Mouse (Mus musculus): ENCODE results near the gene Bend3. TPM values are rescaled to one million over a fixed set of nuclear protein-coding genes. Genes with fewer than 3 reads are reported as not detected.

Gene Bend3
- polyA plus RNA-seq, 1 experiment from 2014 or later, result 3.8 TPM

DNA sequence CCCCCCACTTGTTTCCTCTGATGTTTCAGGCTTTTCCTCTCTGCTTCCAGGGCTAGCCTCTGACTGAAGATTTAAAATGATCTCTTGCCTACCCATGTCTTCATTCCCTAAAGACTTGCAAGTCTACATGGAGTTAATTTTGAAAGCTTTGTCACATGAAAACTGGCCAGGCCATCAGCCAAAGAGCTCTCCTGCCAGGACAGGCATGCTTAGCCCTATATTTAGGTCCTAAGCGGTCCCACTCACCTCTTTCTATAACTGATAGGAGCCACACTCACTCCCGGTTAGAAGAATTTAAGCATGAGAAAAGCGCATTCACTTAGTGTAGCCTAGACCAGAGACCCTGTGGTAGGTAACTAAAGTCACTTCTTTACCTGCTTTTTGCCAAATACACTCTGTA lies 24.0 kb upstream of the Bend3 start:
- peaks cover 5% of the 10 kb centered on the region; the same call in 1 of the 2 replicates for H3K4me1 ChIP-seq
- ATAC-seq (ENCODE audit: insufficient number of reproducible peaks, low FRiP score, low TSS enrichment, low read depth), result no peak
- H3K4me3 ChIP-seq, result no peak overlapping the region
- WGBS, result 91% methylated on average over 3 of the region's 3 CpGs
- no peak overlapping the region for H3K27ac ChIP-seq
- H3K27me3 ChIP-seq, result no peaks in the 10 kb centered on the region
- no peak overlapping the region for H3K9ac ChIP-seq
- no peaks in the 10 kb centered on the region for H3K36me3 ChIP-seq
- no peak overlapping the region for H3K4me2 ChIP-seq
- no peaks in the 10 kb centered on the region for H3K9me3 ChIP-seq

DNA sequence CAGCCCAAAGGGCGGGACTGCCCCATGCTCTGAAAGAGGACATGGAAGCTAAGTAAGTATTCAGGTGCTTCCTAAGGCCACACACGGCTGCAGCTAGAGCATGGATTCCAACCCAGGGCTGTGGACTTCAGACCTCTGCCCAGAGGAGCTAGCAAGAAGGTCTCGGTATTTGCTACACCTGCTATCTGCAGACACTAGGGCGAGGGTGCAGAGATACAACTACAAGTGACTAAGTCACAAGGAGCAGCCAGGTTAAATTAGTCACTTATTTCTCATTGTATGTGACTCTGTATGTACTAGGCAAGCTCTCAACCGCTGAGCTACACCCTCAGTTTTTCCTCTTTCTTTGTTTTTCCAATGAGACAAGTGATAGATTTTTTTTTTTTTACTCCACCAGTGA lies 15.8 kb upstream of the Bend3 start:
- no peak overlapping the region for H3K9ac ChIP-seq
- H3K4me2 ChIP-seq, result no peak overlapping the region
- WGBS, result 87% methylated on average over 5 of the region's 5 CpGs
- ATAC-seq (ENCODE audit: insufficient number of reproducible peaks, low FRiP score, low TSS enrichment, low read depth), result no peak
- no peaks in the 10 kb centered on the region for H3K27me3 ChIP-seq
- H3K36me3 ChIP-seq, result no peaks in the 10 kb centered on the region
- H3K4me3 ChIP-seq, result no peak overlapping the region
- no peaks in the 10 kb centered on the region for H3K9me3 ChIP-seq
- H3K4me1 ChIP-seq, result no peaks in the 10 kb centered on the region
- no peak overlapping the region for H3K27ac ChIP-seq

- no peak overlapping the region for H3K27ac ChIP-seq
- H3K27me3 ChIP-seq, result no peaks in the 10 kb centered on the region
- 64% methylated on average over 3 of the region's 3 CpGs for WGBS
- no peak overlapping the region for H3K9ac ChIP-seq
- no peaks in the 10 kb centered on the region for H3K9me3 ChIP-seq
- H3K4me3 ChIP-seq, result no peak overlapping the region
- H3K36me3 ChIP-seq, result no peaks in the 10 kb centered on the region
- no peak overlapping the region for H3K4me2 ChIP-seq
- ATAC-seq (ENCODE audit: insufficient number of reproducible peaks, low FRiP score, low TSS enrichment, low read depth), result no peak
- H3K4me1 ChIP-seq, result no peaks in the 10 kb centered on the region
These were observed 15.4 kb upstream of the Bend3 start for GRCm38 (mm10) chr10:43463227-43463626.

GRCm38 (mm10) chr10:43466223-43466622 lies 12.4 kb upstream of the Bend3 start:
- 84% methylated on average over 2 of the region's 2 CpGs for WGBS
- Histone ChIP-seq H3K36me3 (no peaks in the 10 kb centered on the region), H3K9ac (no peak overlapping the region), H3K4me3 (no peak overlapping the region), H3K27ac (no peak overlapping the region), H3K4me2 (no peak overlapping the region), H3K27me3 (no peaks in the 10 kb centered on the region), H3K4me1 (no peaks in the 10 kb centered on the region), H3K9me3 (no peaks in the 10 kb centered on the region)
- no peak for ATAC-seq (ENCODE audit: insufficient number of reproducible peaks, low FRiP score, low TSS enrichment, low read depth)

DNA sequence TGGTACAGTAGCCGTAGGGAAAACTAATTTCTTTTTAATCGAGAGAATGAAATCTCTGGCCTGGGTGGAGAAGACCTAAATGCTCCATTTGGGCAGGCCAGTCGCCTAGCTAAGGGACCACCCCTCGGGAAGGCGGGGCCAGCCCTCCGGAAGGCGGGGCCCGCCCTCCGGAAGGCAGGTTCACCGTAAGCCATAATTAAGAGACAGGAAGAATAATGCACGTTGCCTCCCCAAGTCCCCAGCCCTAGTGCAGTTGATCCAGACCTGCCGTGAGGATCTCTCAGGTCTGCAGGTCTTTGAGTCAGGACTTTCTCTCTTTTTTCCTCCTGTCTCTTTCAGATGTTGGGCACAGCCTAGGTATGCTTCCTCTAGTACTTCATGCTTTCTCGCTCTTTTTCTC lies 11.0 kb upstream of the Bend3 start:
- no peak overlapping the region for H3K9ac ChIP-seq
- no peaks in the 10 kb centered on the region for H3K4me1 ChIP-seq
- no peaks in the 10 kb centered on the region for H3K9me3 ChIP-seq
- no peak overlapping the region for H3K27ac ChIP-seq
- no peaks in the 10 kb centered on the region for H3K36me3 ChIP-seq
- H3K27me3 ChIP-seq, result no peaks in the 10 kb centered on the region
- no peak overlapping the region for H3K4me3 ChIP-seq
- 27% methylated on average over 13 of the region's 13 CpGs for WGBS
- peak overlapping the region; percentile 22; the same call in 1 of the 2 replicates for H3K4me2 ChIP-seq
- ATAC-seq (ENCODE audit: insufficient number of reproducible peaks, low FRiP score, low TSS enrichment, low read depth), result no peak

DNA sequence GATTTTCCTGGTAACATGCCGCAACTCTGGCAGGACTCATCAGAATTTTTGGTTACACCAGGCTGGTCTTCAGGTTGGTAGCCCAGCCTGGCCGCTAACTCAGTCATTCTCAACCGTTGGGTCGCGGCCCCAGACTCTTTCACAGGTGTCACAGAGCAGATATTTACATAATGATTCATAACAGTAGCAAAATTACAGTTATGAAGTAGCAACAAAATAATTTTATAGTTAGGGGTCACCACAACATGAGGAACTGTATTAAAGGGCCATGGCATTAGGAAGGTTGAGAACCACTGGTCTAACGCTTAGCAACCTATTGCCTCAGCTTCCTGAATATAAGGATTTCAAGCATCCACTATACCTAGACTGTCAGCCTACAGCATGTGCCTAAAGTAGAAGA lies 10.3 kb upstream of the Bend3 start:
- H3K27me3 ChIP-seq, result no peaks in the 10 kb centered on the region
- H3K9me3 ChIP-seq, result no peaks in the 10 kb centered on the region
- H3K36me3 ChIP-seq, result no peaks in the 10 kb centered on the region
- no peak overlapping the region for H3K4me3 ChIP-seq
- H3K4me2 ChIP-seq, result no peak overlapping the region
- no peak for ATAC-seq (ENCODE audit: insufficient number of reproducible peaks, low FRiP score, low TSS enrichment, low read depth)
- no peak overlapping the region for H3K27ac ChIP-seq
- H3K4me1 ChIP-seq, result no peaks in the 10 kb centered on the region
- H3K9ac ChIP-seq, result no peak overlapping the region
- 92% methylated on average over 6 of the region's 6 CpGs for WGBS

- H3K4me2 ChIP-seq, result no peak overlapping the region
- ATAC-seq (ENCODE audit: insufficient number of reproducible peaks, low FRiP score, low TSS enrichment, low read depth), result no peak
- H3K4me1 ChIP-seq, result peaks cover 14% of the 10 kb centered on the region
- H3K9me3 ChIP-seq, result no peaks in the 10 kb centered on the region
- H3K36me3 ChIP-seq, result no peaks in the 10 kb centered on the region
- no peak overlapping the region for H3K9ac ChIP-seq
- WGBS, result 52% methylated on average over 4 of the region's 4 CpGs
- H3K27me3 ChIP-seq, result no peaks in the 10 kb centered on the region
- no peak overlapping the region for H3K4me3 ChIP-seq
- no peak overlapping the region for H3K27ac ChIP-seq
These were observed 3.3 kb upstream of the Bend3 start for GRCm38 (mm10) chr10:43475376-43475775.

DNA sequence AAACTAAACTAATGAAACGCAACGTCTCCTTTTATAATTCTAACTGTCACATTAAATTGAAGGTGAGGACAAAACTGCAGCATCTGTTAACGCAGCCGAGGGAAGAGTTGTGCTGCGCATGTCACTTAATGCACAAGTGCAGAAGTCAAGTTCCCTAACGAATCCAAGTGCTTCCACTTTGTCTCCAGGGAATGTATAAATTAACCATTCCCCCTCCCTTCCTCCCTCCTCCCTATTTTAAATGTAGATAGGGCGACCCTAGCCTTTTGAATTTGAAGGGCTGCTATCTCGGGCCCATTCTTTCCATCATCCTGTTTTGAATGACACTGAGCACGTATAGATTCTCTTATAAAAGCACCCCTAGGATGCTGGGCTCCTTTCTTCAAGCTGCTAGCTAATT lies 1.2 kb upstream of the Bend3 start:
- H3K9ac ChIP-seq, result peak overlapping the region; percentile 23; the same call in 1 of the 2 replicates
- peaks cover 25% of the 10 kb centered on the region for H3K4me1 ChIP-seq
- H3K27me3 ChIP-seq, result no peaks in the 10 kb centered on the region
- ATAC-seq (ENCODE audit: insufficient number of reproducible peaks, low FRiP score, low TSS enrichment, low read depth), result no peak
- WGBS, result 17% methylated on average over 9 of the region's 9 CpGs
- H3K4me3 ChIP-seq, result peak overlapping the region; percentile 88
- no peaks in the 10 kb centered on the region for H3K36me3 ChIP-seq
- H3K4me2 ChIP-seq, result peak overlapping the region; percentile 87
- H3K9me3 ChIP-seq, result no peaks in the 10 kb centered on the region
- H3K27ac ChIP-seq, result no peak overlapping the region

- H3K27ac ChIP-seq, result peak overlapping the region; percentile 98
- ATAC-seq (ENCODE audit: insufficient number of reproducible peaks, low FRiP score, low TSS enrichment, low read depth), result no peak; the same call in 1 of the 2 replicates
- peak overlapping the region; percentile 90 for H3K9ac ChIP-seq
- no peaks in the 10 kb centered on the region for H3K36me3 ChIP-seq
- H3K4me1 ChIP-seq, result peaks cover 29% of the 10 kb centered on the region
- H3K4me2 ChIP-seq, result peak overlapping the region; percentile 87
- H3K27me3 ChIP-seq, result no peaks in the 10 kb centered on the region
- H3K4me3 ChIP-seq, result peak overlapping the region; percentile 88
- no peaks in the 10 kb centered on the region for H3K9me3 ChIP-seq
- WGBS, result under 1% methylated on average over 42 of the region's 42 CpGs
These were observed 558 bp upstream of the Bend3 start for GRCm38 (mm10) chr10:43477865-43478681.

GRCm38 (mm10) chr10:43479436-43480157 lies 966 bp downstream of the Bend3 start:
- peak overlapping the region; percentile 87 for H3K4me2 ChIP-seq
- ATAC-seq (ENCODE audit: insufficient number of reproducible peaks, low FRiP score, low TSS enrichment, low read depth), result peak; percentile 83
- under 1% methylated on average over 89 of the region's 103 CpGs for WGBS

GRCm38 (mm10) chr10:43480227-43480849 lies 1.7 kb downstream of the Bend3 start:
- 6% methylated on average over 13 of the region's 13 CpGs for WGBS
- H3K9me3 ChIP-seq, result no peaks in the 10 kb centered on the region
- peak overlapping the region; percentile 88 for H3K4me3 ChIP-seq
- peaks cover 32% of the 10 kb centered on the region for H3K4me1 ChIP-seq
- no peaks in the 10 kb centered on the region for H3K36me3 ChIP-seq
- H3K4me2 ChIP-seq, result peak overlapping the region; percentile 87
- no peaks in the 10 kb centered on the region for H3K27me3 ChIP-seq
- peak overlapping the region; percentile 98 for H3K27ac ChIP-seq
- H3K9ac ChIP-seq, result peak overlapping the region; percentile 90
- ATAC-seq (ENCODE audit: insufficient number of reproducible peaks, low FRiP score, low TSS enrichment, low read depth), result no peak

More at GRCm38 (mm10) chr10:43479436-43480157, 966 bp downstream of the Bend3 start:
- H3K4me1 ChIP-seq, result peaks cover 35% of the 10 kb centered on the region
- peak overlapping the region; percentile 88 for H3K4me3 ChIP-seq
- H3K36me3 ChIP-seq, result no peaks in the 10 kb centered on the region
- H3K27me3 ChIP-seq, result no peaks in the 10 kb centered on the region
- no peaks in the 10 kb centered on the region for H3K9me3 ChIP-seq
- H3K27ac ChIP-seq, result peak overlapping the region; percentile 98
- peak overlapping the region; percentile 90 for H3K9ac ChIP-seq

- Histone ChIP-seq H3K9ac (no peak overlapping the region), H3K4me2 (no peak overlapping the region), H3K9me3 (no peaks in the 10 kb centered on the region), H3K27ac (no peak overlapping the region), H3K27me3 (no peaks in the 10 kb centered on the region), H3K4me3 (no peak overlapping the region), H3K36me3 (no peaks in the 10 kb centered on the region), H3K4me1 (peaks cover 32% of the 10 kb centered on the region)
- WGBS, result 31% methylated on average over 4 of the region's 4 CpGs
- no peak for ATAC-seq (ENCODE audit: insufficient number of reproducible peaks, low FRiP score, low TSS enrichment, low read depth)
These were observed 2.5 kb downstream of the Bend3 start for GRCm38 (mm10) chr10:43481179-43481578.
